Mouse (Mus musculus): ENCODE data around the gene Rad52.

Gene Rad52

GRCm38 (mm10) chr6:119902204-119903080, at the start of gene Rad52:
Gene Rad52 (plus strand): TSS chr6:119902698.
- in situ Hi-C loops (cut with MboI; ENCODE audit: low pct_unique_long_range_greater_than_20kb in 1 of 2, low sequenced_read_pairs in 2 of 2, unreplicated experiment in 1 of 2) = loop anchor here in 1 of 2 experiments (10.0 to 25.0 kb wide), 2 partner anchors 285 to 418 kb away; no protein-coding TSS in a partner anchor

GRCm38 (mm10) chr6:119854156-119854555, 48.3 kb upstream of the Rad52 start:
- in situ Hi-C loops (cut with MboI; ENCODE audit: low pct_unique_long_range_greater_than_20kb in 1 of 2, low sequenced_read_pairs in 2 of 2, unreplicated experiment in 1 of 2) = no loop called here

GRCm38 (mm10) chr6:119855471-119855870, 47.0 kb upstream of the Rad52 start:
- in situ Hi-C loops (cut with MboI; ENCODE audit: low pct_unique_long_range_greater_than_20kb in 1 of 2, low sequenced_read_pairs in 2 of 2, unreplicated experiment in 1 of 2) = no loop called here

- in situ Hi-C loops (cut with MboI; ENCODE audit: low pct_unique_long_range_greater_than_20kb in 1 of 2, low sequenced_read_pairs in 2 of 2, unreplicated experiment in 1 of 2) = no loop called here
These were observed 42.3 kb upstream of the Rad52 start for GRCm38 (mm10) chr6:119860236-119860635.

- in situ Hi-C loops (cut with MboI; ENCODE audit: low pct_unique_long_range_greater_than_20kb in 1 of 2, low sequenced_read_pairs in 2 of 2, unreplicated experiment in 1 of 2) = no loop called here
These were observed 41.0 kb upstream of the Rad52 start for GRCm38 (mm10) chr6:119861519-119861918.

- in situ Hi-C loops (cut with MboI; ENCODE audit: low pct_unique_long_range_greater_than_20kb in 1 of 2, low sequenced_read_pairs in 2 of 2, unreplicated experiment in 1 of 2) = no loop called here
These were observed 38.0 kb upstream of the Rad52 start for GRCm38 (mm10) chr6:119864341-119865034.

- in situ Hi-C loops (cut with MboI; ENCODE audit: low pct_unique_long_range_greater_than_20kb in 1 of 2, low sequenced_read_pairs in 2 of 2, unreplicated experiment in 1 of 2) = no loop called here
These were observed 19.3 kb upstream of the Rad52 start for GRCm38 (mm10) chr6:119883151-119883550.

- in situ Hi-C loops (cut with MboI; ENCODE audit: low pct_unique_long_range_greater_than_20kb in 1 of 2, low sequenced_read_pairs in 2 of 2, unreplicated experiment in 1 of 2) = no loop called here
These were observed 9.8 kb upstream of the Rad52 start for GRCm38 (mm10) chr6:119892711-119893110.

GRCm38 (mm10) chr6:119903081-119903789, 737 bp downstream of the Rad52 start:
- in situ Hi-C loops (cut with MboI; ENCODE audit: low pct_unique_long_range_greater_than_20kb in 1 of 2, low sequenced_read_pairs in 2 of 2, unreplicated experiment in 1 of 2) = loop anchor here in 1 of 2 experiments (10.0 to 25.0 kb wide), 2 partner anchors 284 to 418 kb away; no protein-coding TSS in a partner anchor

GRCm38 (mm10) chr6:119905461-119905860, 3.0 kb downstream of the Rad52 start:
- in situ Hi-C loops (cut with MboI; ENCODE audit: low pct_unique_long_range_greater_than_20kb in 1 of 2, low sequenced_read_pairs in 2 of 2, unreplicated experiment in 1 of 2) = loop anchor here in 1 of 2 experiments (10.0 to 25.0 kb wide), 2 partner anchors 282 to 421 kb away; no protein-coding TSS in a partner anchor

GRCm38 (mm10) chr6:119912046-119912445, 9.5 kb downstream of the Rad52 start:
- in situ Hi-C loops (cut with MboI; ENCODE audit: low pct_unique_long_range_greater_than_20kb in 1 of 2, low sequenced_read_pairs in 2 of 2, unreplicated experiment in 1 of 2) = loop anchor here in 1 of 2 experiments (25.0 kb wide), 1 partner anchor 275 kb away; no protein-coding TSS in a partner anchor

- in situ Hi-C loops (cut with MboI; ENCODE audit: low pct_unique_long_range_greater_than_20kb in 1 of 2, low sequenced_read_pairs in 2 of 2, unreplicated experiment in 1 of 2) = loop anchor here in 1 of 2 experiments (25.0 kb wide), 1 partner anchor 272 kb away; no protein-coding TSS in a partner anchor
These were observed 13.2 kb downstream of the Rad52 start for GRCm38 (mm10) chr6:119915710-119916109.

- in situ Hi-C loops (cut with MboI; ENCODE audit: low pct_unique_long_range_greater_than_20kb in 1 of 2, low sequenced_read_pairs in 2 of 2, unreplicated experiment in 1 of 2) = loop anchor here in 1 of 2 experiments (25.0 kb wide), 1 partner anchor 269 kb away; no protein-coding TSS in a partner anchor
These were observed 16.2 kb downstream of the Rad52 start for GRCm38 (mm10) chr6:119918561-119919181.

GRCm38 (mm10) chr6:119922136-119922535, 19.6 kb downstream of the Rad52 start:
- in situ Hi-C loops (cut with MboI; ENCODE audit: low pct_unique_long_range_greater_than_20kb in 1 of 2, low sequenced_read_pairs in 2 of 2, unreplicated experiment in 1 of 2) = loop anchor here in 1 of 2 experiments (25.0 kb wide), 1 partner anchor 265 kb away; no protein-coding TSS in a partner anchor

- in situ Hi-C loops (cut with MboI; ENCODE audit: low pct_unique_long_range_greater_than_20kb in 1 of 2, low sequenced_read_pairs in 2 of 2, unreplicated experiment in 1 of 2) = loop anchor here in 1 of 2 experiments (25.0 kb wide), 1 partner anchor 265 kb away; no protein-coding TSS in a partner anchor
These were observed 20.0 kb downstream of the Rad52 start for GRCm38 (mm10) chr6:119922544-119922943.

- in situ Hi-C loops (cut with MboI; ENCODE audit: low pct_unique_long_range_greater_than_20kb in 1 of 2, low sequenced_read_pairs in 2 of 2, unreplicated experiment in 1 of 2) = loop anchor here (25.0 kb wide), 2 partner anchors 263 to 413 kb away; no protein-coding TSS in a partner anchor
These were observed 21.9 kb downstream of the Rad52 start for GRCm38 (mm10) chr6:119924235-119925005.
